Mouse (Mus musculus): ENCODE data around the gene Tub.

DNA sequence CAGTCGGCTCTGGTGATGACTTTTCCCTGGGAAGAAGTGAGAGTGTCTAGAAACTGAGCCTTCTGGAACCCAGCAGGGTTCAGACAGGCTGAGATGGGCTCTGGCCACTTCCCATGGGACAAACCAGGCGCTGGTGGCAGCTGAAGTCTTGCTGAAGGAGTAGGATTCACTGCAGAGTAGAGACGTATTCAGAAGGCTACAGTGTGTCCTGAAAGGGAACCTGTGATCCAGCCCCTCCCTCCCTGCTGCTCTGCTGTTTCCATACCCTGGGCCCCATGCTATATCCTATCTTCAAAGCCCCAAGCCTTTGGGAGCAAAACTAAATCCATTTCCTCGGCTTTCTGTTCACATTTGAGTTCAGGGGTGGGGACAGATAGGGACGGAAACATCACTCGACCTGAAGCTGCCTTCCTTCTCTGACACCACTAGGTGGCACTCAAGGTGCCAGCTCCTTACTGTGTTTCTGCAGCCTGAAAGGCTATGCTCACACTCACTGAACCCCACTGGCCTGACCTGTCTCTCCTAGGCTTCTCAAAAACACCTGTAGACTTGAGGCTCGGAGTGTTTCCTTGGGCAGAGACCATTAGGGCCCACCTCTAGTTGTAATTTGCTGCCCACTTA, 16.7 kb downstream of the Tub start:
- no peak for TF ChIP-seq POLR2A (IDR thresholded peaks at IDR 0.05; ENCODE audit: extremely low read depth, insufficient read depth, low read length)
- peak; percentile 82 for TF ChIP-seq CTCF (IDR thresholded peaks at IDR 0.05; ENCODE audit: low read depth, low read length)

Measured in liver, adult 2 months (tissue).